Mouse (Mus musculus) liver, postnatal 0 days (tissue): ENCODE results near the gene Pcyt1a. TPM values are rescaled to one million over a fixed set of nuclear protein-coding genes. Genes with fewer than 3 reads are reported as not detected.

ENCODE experiments used
- ATAC-seq: fragments of 200-750 bp; cut with Nextera tagmentation; 2 replicates; pipeline ENCODE4 v1.8.0; 2017; ENCODE audit warnings: mild to moderate bottlenecking, moderate library complexity
- DNase-seq: peaks from one replicate; pipeline ENCODE4 v3.0.0-alpha.2; 2016
- H3K27ac ChIP-seq: fragments of 300-500 bp; sonication (generic); 2 replicates; pipeline ENCODE4 v1.5.1; 2014; ENCODE audit warnings: antibody characterized with exemption, moderate library complexity, mild to moderate bottlenecking, low read depth
- H3K27me3 ChIP-seq: fragments of 300-500 bp; sonication (generic); 2 replicates; pipeline ENCODE4 v1.6.1; 2014; ENCODE audit warnings: low read length, control low read depth, mixed read lengths; ENCODE audit not compliant: insufficient read depth
- H3K36me3 ChIP-seq: fragments of 300-500 bp; sonication (generic); replicated peaks from 2 replicates; pipeline ENCODE4 v1.6.1; 2014; ENCODE audit warnings: mild to moderate bottlenecking, control low read depth, low read length, moderate library complexity, mixed read lengths; ENCODE audit not compliant: insufficient read depth
- H3K4me1 ChIP-seq: fragments of 300-500 bp; sonication (generic); 2 replicates; pipeline ENCODE4 v1.6.1; 2014; ENCODE audit warnings: antibody characterized with exemption, mild to moderate bottlenecking, control low read depth; ENCODE audit not compliant: insufficient read depth
- H3K4me2 ChIP-seq: fragments of 300-500 bp; sonication (generic); 2 replicates; pipeline ENCODE4 v1.6.1; 2014; ENCODE audit warnings: low read depth, mild to moderate bottlenecking, low read length, moderate library complexity, mixed read lengths
- H3K4me3 ChIP-seq: fragments of 300-500 bp; sonication (generic); 2 replicates; pipeline ENCODE4 v1.5.1; 2014; ENCODE audit warnings: low read depth, low read length
- H3K9ac ChIP-seq: fragments of 300-500 bp; sonication (generic); replicated peaks from 2 replicates; pipeline ENCODE4 v1.6.1; 2014; ENCODE audit warnings: mild to moderate bottlenecking, moderate library complexity
- H3K9me3 ChIP-seq: fragments of 300-500 bp; sonication (generic); 2 replicates; pipeline ENCODE4 v1.6.1; 2016; ENCODE audit warnings: mild to moderate bottlenecking, control low read depth, low read length, mixed read lengths
- CTCF ChIP-seq: sonication (generic); IDR thresholded peaks from 2 replicates; pipeline ENCODE4 v1.5.1; 2016; ENCODE audit warnings: antibody characterized with exemption, low read depth
- EP300 ChIP-seq: IDR thresholded peaks from 2 replicates; pipeline ENCODE4 v1.6.1; 2016; ENCODE audit warnings: antibody characterized with exemption, low read depth, mild to moderate bottlenecking
- WGBS: fragments of 180-500 bp; shearing (Covaris S2); extraction: QIAGEN DNeasy Blood & Tissue Kit; methylation state at CpG from one replicate; pipeline ENCODE4 v1.1.7; 2014; ENCODE audit not compliant: insufficient replicate concordance; 5-methylcytosine and 5-hydroxymethylcytosine counted together
- polyA plus RNA-seq: library from polyadenylated mRNA; unstranded; fragments of >200 nt; fragmentation: Nextera tagmentation; extraction: Ambion mirVana; gene quantifications from 2 replicates; pipeline ENCODE4 v1.2.1, GENCODE M21; 2015

The Pcyt1a gene
- 25.4 and 32.9 TPM in 2 replicates for polyA plus RNA-seq

DNA sequence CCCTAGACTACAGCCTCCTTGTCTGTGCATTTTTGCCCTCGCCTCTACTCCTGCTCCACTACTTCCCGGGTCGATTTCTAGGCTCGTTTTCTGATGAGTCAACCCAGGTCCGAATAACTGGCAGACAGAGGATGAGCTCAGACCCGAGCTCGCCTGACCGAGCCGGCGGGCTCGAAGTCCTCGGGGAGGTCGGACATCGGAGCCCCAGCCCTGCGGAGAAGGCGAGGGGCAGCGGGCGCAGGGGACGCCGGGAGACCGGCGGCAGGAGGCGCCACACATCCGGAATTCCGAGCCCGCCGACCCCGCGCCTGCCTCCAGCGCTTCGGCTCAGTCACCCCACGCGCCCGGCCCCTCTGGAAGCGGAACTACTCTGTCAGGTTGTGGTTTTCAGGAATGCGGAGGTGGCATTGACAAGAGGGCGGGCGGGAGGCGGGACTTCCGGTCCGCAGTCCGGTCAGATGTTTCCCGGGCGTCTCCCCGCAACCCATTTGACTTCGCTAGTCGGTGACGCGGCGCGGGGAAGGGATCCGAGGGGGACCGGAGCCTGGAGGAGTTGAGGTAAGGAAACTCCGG lies at the start of gene Pcyt1a:
TSS of gene Pcyt1a (plus strand) at position 448 of the 573 bp plus-strand sequence.
- Histone ChIP-seq H3K4me2 (peak within 1 kb of the TSS; percentile 90), H3K9ac (peak within 1 kb of the TSS; percentile 98), H3K9me3 (no peaks in the 10 kb centered on the region), H3K27ac (peak within 1 kb of the TSS; percentile 96), H3K4me3 (peak within 1 kb of the TSS; percentile 95), H3K4me1 (peaks cover 36% of the 10 kb centered on the region), H3K36me3 (no peaks in the 10 kb centered on the region), H3K27me3 (no peaks in the 10 kb centered on the region)
- DNase-seq (peak; percentile 95), ATAC-seq (peak; percentile 96)
- under 1% methylated on average over 54 of the region's 54 CpGs for WGBS
- TF ChIP-seq EP300 (peak; percentile 36; the same call in 1 of the 2 replicates), CTCF (peak; percentile 49)

DNA sequence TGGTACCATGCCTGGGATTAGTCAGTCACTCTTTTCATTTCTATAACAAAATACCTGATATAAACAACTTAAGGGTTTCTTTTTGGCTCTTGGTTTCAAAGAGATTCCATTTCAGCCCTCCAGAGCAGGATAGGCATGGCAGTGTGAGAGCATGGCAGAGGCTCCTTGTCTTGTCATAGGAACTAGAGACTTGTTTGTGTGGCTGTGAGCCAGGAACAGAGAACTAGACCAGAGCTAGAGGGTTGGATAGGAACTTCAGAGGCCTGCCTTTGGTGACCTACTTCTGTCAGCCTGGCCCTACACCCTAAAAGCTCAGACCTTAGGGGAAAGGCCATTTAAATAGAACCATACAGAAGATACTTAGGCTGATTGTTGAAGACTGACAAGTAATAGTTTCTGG lies 47.8 kb upstream of the Pcyt1a start:
- H3K4me3 ChIP-seq: no peak overlapping the region
- no peaks in the 10 kb centered on the region for H3K4me1 ChIP-seq
- H3K27me3 ChIP-seq: no peaks in the 10 kb centered on the region
- ATAC-seq: no peak
- no peak overlapping the region for H3K27ac ChIP-seq
- H3K36me3 ChIP-seq: peaks cover 47% of the 10 kb centered on the region
- H3K9me3 ChIP-seq: no peaks in the 10 kb centered on the region
- no peak overlapping the region for H3K4me2 ChIP-seq
- TF ChIP-seq CTCF: no peak
- no peak for TF ChIP-seq EP300
- no peak for DNase-seq
- H3K9ac ChIP-seq: no peak overlapping the region

GRCm38 (mm10) chr16:32384885-32385284 lies 45.8 kb upstream of the Pcyt1a start:
- Histone ChIP-seq H3K4me1 (peaks cover 3% of the 10 kb centered on the region; the same call in 1 of the 2 replicates), H3K27ac (no peak overlapping the region), H3K4me3 (no peak overlapping the region), H3K9me3 (no peaks in the 10 kb centered on the region), H3K27me3 (no peaks in the 10 kb centered on the region), H3K4me2 (no peak overlapping the region), H3K36me3 (peaks cover 43% of the 10 kb centered on the region), H3K9ac (no peak overlapping the region)
- TF ChIP-seq CTCF (no peak), EP300 (no peak)
- no peak for ATAC-seq
- DNase-seq: no peak
- WGBS: 47% methylated on average over 2 of the region's 2 CpGs

DNA sequence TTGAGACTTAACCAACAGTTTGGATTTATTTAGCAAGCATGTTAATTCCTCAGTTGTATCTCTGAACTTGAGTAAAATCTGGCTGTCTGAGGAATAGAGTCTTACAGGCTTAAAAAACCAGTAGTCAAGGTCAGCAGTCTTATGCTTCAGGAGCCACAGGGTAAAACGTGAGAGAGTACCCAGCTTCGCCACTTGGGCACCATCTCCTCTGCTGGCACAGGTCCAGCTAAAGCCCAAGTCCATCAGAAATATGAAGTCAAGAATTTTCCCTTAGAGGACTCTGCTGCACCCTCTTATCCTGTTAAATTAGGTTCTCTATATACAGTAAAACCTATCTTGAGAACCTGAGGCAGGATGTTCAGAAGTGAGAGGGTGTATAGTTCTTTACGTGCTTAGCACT lies 43.9 kb upstream of the Pcyt1a start:
- 76% methylated on average over 3 of the region's 3 CpGs for WGBS
- Histone ChIP-seq H3K4me3 (no peak overlapping the region), H3K27me3 (no peaks in the 10 kb centered on the region), H3K9me3 (no peaks in the 10 kb centered on the region), H3K4me2 (no peak overlapping the region), H3K36me3 (peaks cover 42% of the 10 kb centered on the region), H3K27ac (no peak overlapping the region), H3K9ac (no peak overlapping the region), H3K4me1 (peaks cover 3% of the 10 kb centered on the region; the same call in 1 of the 2 replicates)
- no peak for ATAC-seq
- TF ChIP-seq CTCF: no peak
- TF ChIP-seq EP300: no peak
- no peak for DNase-seq

GRCm38 (mm10) chr16:32389049-32389448 lies 41.7 kb upstream of the Pcyt1a start:
- H3K27ac ChIP-seq: no peak overlapping the region
- H3K9ac ChIP-seq: no peak overlapping the region
- no peak for ATAC-seq

DNA sequence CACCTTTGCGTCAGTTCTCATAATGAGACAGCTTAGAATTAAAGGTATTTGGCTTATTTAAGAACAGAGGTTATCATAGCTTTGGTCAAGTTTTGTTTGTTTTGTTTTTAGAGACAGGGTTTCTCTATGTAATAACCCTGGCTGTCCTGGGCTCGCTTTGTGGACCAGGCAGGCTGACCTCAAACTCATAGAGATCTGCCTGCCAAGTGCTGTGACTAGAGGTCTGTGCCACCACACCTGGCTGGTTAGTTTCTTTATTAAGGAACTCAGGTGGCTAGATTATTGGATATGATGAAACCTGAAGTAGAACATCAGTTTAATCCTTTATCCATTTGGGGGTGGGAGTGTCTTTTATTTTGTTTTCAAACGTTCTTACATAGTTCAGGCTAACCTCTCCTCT lies 40.9 kb upstream of the Pcyt1a start:
- H3K9ac ChIP-seq: no peak overlapping the region
- H3K4me2 ChIP-seq: no peak overlapping the region
- no peaks in the 10 kb centered on the region for H3K27me3 ChIP-seq
- WGBS: 67% methylated on average over 3 of the region's 3 CpGs
- H3K4me3 ChIP-seq: no peak overlapping the region
- no peak overlapping the region for H3K27ac ChIP-seq
- no peak for DNase-seq
- peaks cover 34% of the 10 kb centered on the region for H3K36me3 ChIP-seq
- no peaks in the 10 kb centered on the region for H3K9me3 ChIP-seq
- no peak for TF ChIP-seq CTCF
- TF ChIP-seq EP300: no peak
- peaks cover 3% of the 10 kb centered on the region; the same call in 1 of the 2 replicates for H3K4me1 ChIP-seq
- no peak for ATAC-seq

More at GRCm38 (mm10) chr16:32389049-32389448, 41.7 kb upstream of the Pcyt1a start:
- Histone ChIP-seq H3K4me3 (no peak overlapping the region), H3K9me3 (no peaks in the 10 kb centered on the region), H3K4me2 (no peak overlapping the region), H3K27me3 (no peaks in the 10 kb centered on the region), H3K4me1 (peaks cover 3% of the 10 kb centered on the region; the same call in 1 of the 2 replicates), H3K36me3 (peaks cover 37% of the 10 kb centered on the region)
- TF ChIP-seq EP300 (peak; percentile 78), CTCF (no peak)
- DNase-seq: no peak
